Mouse (Mus musculus): ENCODE results near the gene Gm20388. TPM values are rescaled to one million over a fixed set of nuclear protein-coding genes. Genes with fewer than 3 reads are reported as not detected.
"Not testable (repeated sequence)": the region's sequence is repeated elsewhere in the genome, so short reads cannot be mapped to it uniquely, and the experiment has no call there.

The Gm20388 gene
- total RNA-seq, 1 experiment from 2014 or later = 10.0 TPM

- ATAC-seq (replicated peaks; ENCODE audit: insufficient number of reproducible peaks, low FRiP score, low TSS enrichment, poor library complexity, severe bottlenecking) = no peak
These were observed 3227.0 kb downstream of the Gm20388 start for GRCm38 (mm10) chr8:123137645-123138077.

- ATAC-seq (replicated peaks; ENCODE audit: insufficient number of reproducible peaks, low FRiP score, low TSS enrichment, poor library complexity, severe bottlenecking) = no peak
These were observed 3228.1 kb downstream of the Gm20388 start for GRCm38 (mm10) chr8:123138741-123139140.

- ATAC-seq (replicated peaks; ENCODE audit: insufficient number of reproducible peaks, low FRiP score, low TSS enrichment, poor library complexity, severe bottlenecking) = no peak
These were observed 3231.3 kb downstream of the Gm20388 start for GRCm38 (mm10) chr8:123141741-123142462.

- no peak for ATAC-seq (replicated peaks; ENCODE audit: insufficient number of reproducible peaks, low FRiP score, low TSS enrichment, poor library complexity, severe bottlenecking)
These were observed 3234.6 kb downstream of the Gm20388 start for GRCm38 (mm10) chr8:123145279-123145678.

GRCm38 (mm10) chr8:123146390-123146789 is 3235.7 kb downstream of the Gm20388 start:
- no peak for ATAC-seq (replicated peaks; ENCODE audit: insufficient number of reproducible peaks, low FRiP score, low TSS enrichment, poor library complexity, severe bottlenecking)

GRCm38 (mm10) chr8:123150737-123151171 is 3240.1 kb downstream of the Gm20388 start:
- ATAC-seq (replicated peaks; ENCODE audit: insufficient number of reproducible peaks, low FRiP score, low TSS enrichment, poor library complexity, severe bottlenecking) = no peak

GRCm38 (mm10) chr8:123155177-123155576 is 3244.5 kb downstream of the Gm20388 start:
- no peak for ATAC-seq (replicated peaks; ENCODE audit: insufficient number of reproducible peaks, low FRiP score, low TSS enrichment, poor library complexity, severe bottlenecking)

- no peak for ATAC-seq (replicated peaks; ENCODE audit: insufficient number of reproducible peaks, low FRiP score, low TSS enrichment, poor library complexity, severe bottlenecking)
These were observed 3245.6 kb downstream of the Gm20388 start for GRCm38 (mm10) chr8:123156070-123156773.

GRCm38 (mm10) chr8:123157888-123158465 is 3247.3 kb downstream of the Gm20388 start, which contains the start of gene Sult5a1:
TSS of gene Sult5a1 (minus strand) at chr8:123158315.
- no peak for ATAC-seq (replicated peaks; ENCODE audit: insufficient number of reproducible peaks, low FRiP score, low TSS enrichment, poor library complexity, severe bottlenecking)

- ATAC-seq (replicated peaks; ENCODE audit: insufficient number of reproducible peaks, low FRiP score, low TSS enrichment, poor library complexity, severe bottlenecking) = no peak
These were observed 3270.8 kb downstream of the Gm20388 start for GRCm38 (mm10) chr8:123181391-123181790.

- ATAC-seq (replicated peaks; ENCODE audit: insufficient number of reproducible peaks, low FRiP score, low TSS enrichment, poor library complexity, severe bottlenecking) = no peak
These were observed 3275.1 kb downstream of the Gm20388 start, which contains the start of gene Dpep1 for GRCm38 (mm10) chr8:123185566-123186409. TSS of gene Dpep1 (plus strand) at chr8:123186242.

GRCm38 (mm10) chr8:123188006-123188405 is 3277.4 kb downstream of the Gm20388 start:
- no peak for ATAC-seq (replicated peaks; ENCODE audit: insufficient number of reproducible peaks, low FRiP score, low TSS enrichment, poor library complexity, severe bottlenecking)

- no peak for ATAC-seq (replicated peaks; ENCODE audit: insufficient number of reproducible peaks, low FRiP score, low TSS enrichment, poor library complexity, severe bottlenecking)
These were observed 3278.2 kb downstream of the Gm20388 start for GRCm38 (mm10) chr8:123188841-123189240.

GRCm38 (mm10) chr8:123190678-123191077 is 3280.0 kb downstream of the Gm20388 start:
- ATAC-seq (replicated peaks; ENCODE audit: insufficient number of reproducible peaks, low FRiP score, low TSS enrichment, poor library complexity, severe bottlenecking) = no peak

- no peak for ATAC-seq (replicated peaks; ENCODE audit: insufficient number of reproducible peaks, low FRiP score, low TSS enrichment, poor library complexity, severe bottlenecking)
These were observed 3281.3 kb downstream of the Gm20388 start for GRCm38 (mm10) chr8:123191908-123192307.

GRCm38 (mm10) chr8:123193771-123194170 is 3283.1 kb downstream of the Gm20388 start:
- ATAC-seq (replicated peaks; ENCODE audit: insufficient number of reproducible peaks, low FRiP score, low TSS enrichment, poor library complexity, severe bottlenecking) = no peak

- not testable (repeated sequence) for ATAC-seq (replicated peaks; ENCODE audit: insufficient number of reproducible peaks, low FRiP score, low TSS enrichment, poor library complexity, severe bottlenecking)
These were observed 3286.4 kb downstream of the Gm20388 start for GRCm38 (mm10) chr8:123197016-123197415.

- ATAC-seq (replicated peaks; ENCODE audit: insufficient number of reproducible peaks, low FRiP score, low TSS enrichment, poor library complexity, severe bottlenecking) = no peak
These were observed 3289.2 kb downstream of the Gm20388 start for GRCm38 (mm10) chr8:123199864-123200263.

- peak; percentile 44; the same call in 1 of the 2 replicates for ATAC-seq (replicated peaks; ENCODE audit: insufficient number of reproducible peaks, low FRiP score, low TSS enrichment, poor library complexity, severe bottlenecking)
These were observed 3291.6 kb downstream of the Gm20388 start for GRCm38 (mm10) chr8:123202288-123202687.

All from monocyte, adult 5-6 weeks (primary cell).